Mouse (Mus musculus) liver, embryonic 11.5 days (tissue): ENCODE measurements around the gene Pip4k2b. TPM values are rescaled to one million over a fixed set of nuclear protein-coding genes. Genes with fewer than 3 reads are reported as not detected.

Experiments
- ATAC-seq: fragments of 200-750 bp; cut with Nextera tagmentation; replicated peaks from 2 replicates; pipeline ENCODE4 v1.8.0; 2017; ENCODE audit warnings: moderate number of reproducible peaks, mild to moderate bottlenecking, moderate TSS enrichment, moderate library complexity; ENCODE audit not compliant: low FRiP score
- DNase-seq: peaks from one replicate; pipeline ENCODE4 v3.0.0-alpha.2; 2017; ENCODE audit warnings: low spot score
- H3K27ac ChIP-seq: fragments of 300-500 bp; sonication (generic); 2 replicates; pipeline ENCODE4 v1.5.1; 2014; ENCODE audit warnings: mild to moderate bottlenecking, low read depth, low read length, control low read depth
- H3K27me3 ChIP-seq: fragments of 300-500 bp; sonication (generic); replicated peaks from 2 replicates; pipeline ENCODE4 v1.6.1; 2014; ENCODE audit warnings: low read length, mixed read lengths; ENCODE audit not compliant: control insufficient read depth, insufficient read depth
- H3K36me3 ChIP-seq: fragments of 300-500 bp; sonication (generic); 2 replicates; pipeline ENCODE4 v1.6.1; 2014; ENCODE audit warnings: mild to moderate bottlenecking, low read length, moderate library complexity, mixed read lengths; ENCODE audit not compliant: control insufficient read depth, insufficient read depth
- H3K4me1 ChIP-seq: fragments of 300-500 bp; sonication (generic); replicated peaks from 2 replicates; pipeline ENCODE4 v1.6.1; 2014; ENCODE audit warnings: low read length, mixed read lengths; ENCODE audit not compliant: control insufficient read depth, insufficient read depth
- H3K4me2 ChIP-seq: fragments of 300-500 bp; sonication (generic); 2 replicates; pipeline ENCODE4 v1.6.1; 2014; ENCODE audit warnings: mild to moderate bottlenecking, control low read depth, moderate library complexity
- H3K4me3 ChIP-seq: fragments of 300-500 bp; sonication (generic); 2 replicates; pipeline ENCODE4 v1.5.1; 2014; ENCODE audit warnings: low read depth, low read length, control low read depth
- H3K9ac ChIP-seq: fragments of 300-500 bp; sonication (generic); 2 replicates; pipeline ENCODE4 v1.6.1; 2014; ENCODE audit warnings: low read depth, low read length, control low read depth
- H3K9me3 ChIP-seq: fragments of 300-500 bp; sonication (generic); 2 replicates; pipeline ENCODE4 v1.6.1; 2016; ENCODE audit warnings: low read length, inconsistent platforms, mixed read lengths; ENCODE audit not compliant: control insufficient read depth
- WGBS: fragments of 180-500 bp; shearing (Covaris S2); extraction: QIAGEN DNeasy Blood & Tissue Kit; methylation state at CpG from one replicate; pipeline ENCODE4 v1.1.7; 2014; 5-methylcytosine and 5-hydroxymethylcytosine counted together
- polyA plus RNA-seq: library from polyadenylated mRNA; unstranded; fragments of >200 nt; fragmentation: Nextera tagmentation; extraction: Ambion mirVana; gene quantifications from 2 replicates; pipeline ENCODE4 v1.2.1, GENCODE M21; 2014

Pip4k2b gene
- polyA plus RNA-seq, 1 experiment from 2014 or later = 1.7 TPM

- Histone ChIP-seq H3K4me3 (peak overlapping the region; percentile 82), H3K27ac (peak overlapping the region; percentile 82), H3K9ac (peak overlapping the region; percentile 88), H3K4me2 (peak overlapping the region; percentile 71), H3K9me3 (no peaks in the 10 kb centered on the region), H3K4me1 (peaks cover 13% of the 10 kb centered on the region), H3K27me3 (no peaks in the 10 kb centered on the region), H3K36me3 (peaks cover 5% of the 10 kb centered on the region)
- 0% methylated on average over 43 of the region's 57 CpGs for WGBS
- DNase-seq (peak; percentile 100), ATAC-seq (peak; percentile 93)
Measured at GRCm38 (mm10) chr11:97744718-97745330, 320 bp upstream of the Pip4k2b start.

- peaks cover 13% of the 10 kb centered on the region for H3K4me1 ChIP-seq
- peak overlapping the region; percentile 79 for H3K4me2 ChIP-seq
- no peaks in the 10 kb centered on the region for H3K9me3 ChIP-seq
- H3K27me3 ChIP-seq = no peaks in the 10 kb centered on the region
- H3K27ac ChIP-seq = no peak overlapping the region
- no peak for ATAC-seq
- whole genome bisulfite sequencing = 21% methylated on average over 9 of the region's 9 CpGs
- peaks cover 5% of the 10 kb centered on the region for H3K36me3 ChIP-seq
- H3K4me3 ChIP-seq = peak overlapping the region; percentile 82
- no peak for DNase-seq
- H3K9ac ChIP-seq = peak overlapping the region; percentile 88
Measured at GRCm38 (mm10) chr11:97743423-97743822, 1.1 kb downstream of the Pip4k2b start.

- 81% methylated on average over 9 of the region's 9 CpGs for WGBS
- no peaks in the 10 kb centered on the region for H3K9me3 ChIP-seq
- H3K4me1 ChIP-seq = peaks cover 13% of the 10 kb centered on the region
- H3K27ac ChIP-seq = no peak overlapping the region
- DNase-seq = no peak
- H3K4me2 ChIP-seq = peak overlapping the region; percentile 79
- H3K9ac ChIP-seq = no peak overlapping the region
- ATAC-seq = no peak
- peak overlapping the region; percentile 82; the same call in 1 of the 2 replicates for H3K4me3 ChIP-seq
- no peaks in the 10 kb centered on the region for H3K27me3 ChIP-seq
- peaks cover 3% of the 10 kb centered on the region for H3K36me3 ChIP-seq
Measured at GRCm38 (mm10) chr11:97742591-97742990, 1.9 kb downstream of the Pip4k2b start.

GRCm38 (mm10) chr11:97742157-97742556 is 2.3 kb downstream of the Pip4k2b start:
- Histone ChIP-seq H3K9ac (no peak overlapping the region), H3K27ac (no peak overlapping the region), H3K4me1 (peaks cover 13% of the 10 kb centered on the region), H3K27me3 (no peaks in the 10 kb centered on the region), H3K9me3 (no peaks in the 10 kb centered on the region), H3K4me3 (no peak overlapping the region), H3K36me3 (peaks cover 3% of the 10 kb centered on the region), H3K4me2 (no peak overlapping the region)
- ATAC-seq = no peak
- WGBS = 86% methylated on average over 5 of the region's 5 CpGs
- no peak for DNase-seq

- WGBS = 58% methylated on average over 7 of the region's 7 CpGs
- Histone ChIP-seq H3K4me3 (no peak overlapping the region), H3K9me3 (no peaks in the 10 kb centered on the region), H3K9ac (no peak overlapping the region), H3K27me3 (no peaks in the 10 kb centered on the region), H3K4me2 (peak overlapping the region; percentile 13; the same call in 1 of the 2 replicates), H3K36me3 (no peaks in the 10 kb centered on the region), H3K27ac (no peak overlapping the region), H3K4me1 (peaks cover 13% of the 10 kb centered on the region)
- ATAC-seq (no peak), DNase-seq (no peak)
Measured at GRCm38 (mm10) chr11:97740190-97740589, 4.3 kb downstream of the Pip4k2b start.

GRCm38 (mm10) chr11:97739155-97739554 is 5.3 kb downstream of the Pip4k2b start:
- H3K36me3 ChIP-seq = no peaks in the 10 kb centered on the region
- DNase-seq (no peak), ATAC-seq (no peak)
- no peak overlapping the region for H3K4me3 ChIP-seq
- H3K9ac ChIP-seq = no peak overlapping the region
- H3K9me3 ChIP-seq = no peaks in the 10 kb centered on the region
- H3K4me2 ChIP-seq = no peak overlapping the region
- peaks cover 13% of the 10 kb centered on the region for H3K4me1 ChIP-seq
- 84% methylated on average over 3 of the region's 3 CpGs for WGBS
- no peaks in the 10 kb centered on the region for H3K27me3 ChIP-seq
- no peak overlapping the region for H3K27ac ChIP-seq

- Histone ChIP-seq H3K9ac (no peak overlapping the region), H3K4me2 (no peak overlapping the region), H3K4me3 (no peak overlapping the region), H3K4me1 (peaks cover 13% of the 10 kb centered on the region), H3K36me3 (no peaks in the 10 kb centered on the region), H3K9me3 (no peaks in the 10 kb centered on the region), H3K27me3 (no peaks in the 10 kb centered on the region), H3K27ac (no peak overlapping the region)
- WGBS = 63% methylated on average over 6 of the region's 6 CpGs
- ATAC-seq (no peak), DNase-seq (no peak)
Measured at GRCm38 (mm10) chr11:97738703-97739102, 5.8 kb downstream of the Pip4k2b start.

- H3K27me3 ChIP-seq = no peaks in the 10 kb centered on the region
- no peaks in the 10 kb centered on the region for H3K36me3 ChIP-seq
- H3K9ac ChIP-seq = no peak overlapping the region
- no peak for DNase-seq
- 80% methylated on average over 4 of the region's 4 CpGs for WGBS
- H3K4me3 ChIP-seq = no peak overlapping the region
- H3K27ac ChIP-seq = no peak overlapping the region
- peaks cover 7% of the 10 kb centered on the region; the same call in 1 of the 2 replicates for H3K4me1 ChIP-seq
- no peak for ATAC-seq
- no peak overlapping the region for H3K4me2 ChIP-seq
- H3K9me3 ChIP-seq = no peaks in the 10 kb centered on the region
Measured at GRCm38 (mm10) chr11:97737600-97737999, 6.9 kb downstream of the Pip4k2b start.

- H3K4me2 ChIP-seq = no peak overlapping the region
- H3K27me3 ChIP-seq = no peaks in the 10 kb centered on the region
- H3K4me3 ChIP-seq = no peak overlapping the region
- 79% methylated on average over 5 of the region's 5 CpGs for WGBS
- ATAC-seq = no peak
- peaks cover 2% of the 10 kb centered on the region; the same call in 1 of the 2 replicates for H3K36me3 ChIP-seq
- H3K9ac ChIP-seq = no peak overlapping the region
- H3K27ac ChIP-seq = no peak overlapping the region
- no peaks in the 10 kb centered on the region for H3K9me3 ChIP-seq
- no peak for DNase-seq
- 0 out of 2 replicates have a peak, but pooled peaks cover 2% of the 10 kb centered on the region for H3K4me1 ChIP-seq
Measured at GRCm38 (mm10) chr11:97736645-97737044, 7.9 kb downstream of the Pip4k2b start.
